Mouse (Mus musculus) forebrain, postnatal 0 days (tissue): ENCODE measurements around the gene Rsph3b. TPM values are rescaled to one million over a fixed set of nuclear protein-coding genes. Genes with fewer than 3 reads are reported as not detected.
"Not testable (repeated sequence)": the region's sequence is repeated elsewhere in the genome, so short reads cannot be mapped to it uniquely, and the experiment has no call there.

Source experiments
- ATAC-seq: fragments of 200-750 bp; cut with Nextera tagmentation; 2 replicates; pipeline ENCODE4 v1.8.0; 2017; ENCODE audit warnings: mild to moderate bottlenecking, moderate library complexity
- DNase-seq: peaks from one replicate; pipeline ENCODE4 v3.0.0-alpha.2; 2015
- H3K27ac ChIP-seq: fragments of 300-500 bp; sonication (generic); 2 replicates; pipeline ENCODE4 v1.5.1; 2014; ENCODE audit warnings: low read depth, mild to moderate bottlenecking, antibody characterized with exemption, low read length, moderate library complexity, mixed read lengths
- H3K27me3 ChIP-seq: fragments of 300-500 bp; sonication (generic); 2 replicates; pipeline ENCODE4 v1.6.1; 2014; ENCODE audit warnings: mild to moderate bottlenecking, low read length, mixed read lengths; ENCODE audit not compliant: insufficient read depth
- H3K36me3 ChIP-seq: fragments of 300-500 bp; sonication (generic); 2 replicates; pipeline ENCODE4 v1.6.1; 2014; ENCODE audit warnings: mild to moderate bottlenecking, moderate library complexity; ENCODE audit not compliant: insufficient read depth
- H3K4me1 ChIP-seq: fragments of 300-500 bp; sonication (generic); 2 replicates; pipeline ENCODE4 v1.6.1; 2014; ENCODE audit warnings: antibody characterized with exemption; ENCODE audit not compliant: insufficient read depth
- H3K4me2 ChIP-seq: fragments of 300-500 bp; sonication (generic); 2 replicates; pipeline ENCODE4 v1.6.1; 2014; ENCODE audit warnings: low read depth, mild to moderate bottlenecking, moderate library complexity
- H3K4me3 ChIP-seq: fragments of 300-500 bp; sonication (generic); 2 replicates; pipeline ENCODE4 v1.5.1; 2014; ENCODE audit warnings: low read depth, low read length, mixed read lengths
- H3K9ac ChIP-seq: fragments of 300-500 bp; sonication (generic); 2 replicates; pipeline ENCODE4 v1.6.1; 2014; ENCODE audit warnings: mild to moderate bottlenecking
- H3K9me3 ChIP-seq: fragments of 300-500 bp; sonication (generic); 2 replicates; pipeline ENCODE4 v1.6.1; 2016; ENCODE audit warnings: low read length
- CTCF ChIP-seq: sonication (generic); IDR thresholded peaks from 2 replicates; pipeline ENCODE4 v1.5.1; 2016; ENCODE audit warnings: antibody characterized with exemption, control low read depth, low read depth
- WGBS: fragments of 180-500 bp; shearing (Covaris S2); extraction: QIAGEN DNeasy Blood & Tissue Kit; methylation state at CpG from one replicate; pipeline ENCODE4 v1.1.7; 2014; 5-methylcytosine and 5-hydroxymethylcytosine counted together
- polyA plus RNA-seq: library from polyadenylated mRNA; unstranded; fragments of >200 nt; fragmentation: Nextera tagmentation; extraction: Ambion mirVana; gene quantifications from 2 replicates; pipeline ENCODE4 v1.2.1, GENCODE M21; 2015
- total RNA-seq: library from RNA; depleted of rRNA; stranded (reverse); fragments of >200 nt; gene quantifications from 2 replicates; pipeline ENCODE4 v1.2.3, GENCODE M21; 2014

The Rsph3b gene
- total and polyA plus RNA-seq, 2 experiments from 2014 or later: 41.5 to 60.2 TPM

GRCm38 (mm10) chr17:6972836-6973396 is 24.4 kb upstream of the Rsph3b start:
- DNase-seq: peak; percentile 4
- 47% methylated on average over 4 of the region's 4 CpGs for WGBS
- H3K4me3 ChIP-seq, H3K27me3 ChIP-seq, H3K9ac ChIP-seq, H3K36me3 ChIP-seq, ATAC-seq, H3K4me1 ChIP-seq, H3K9me3 ChIP-seq, H3K4me2 ChIP-seq, H3K27ac ChIP-seq: not testable (repeated sequence)

GRCm38 (mm10) chr17:6971238-6971637 is 22.8 kb upstream of the Rsph3b start:
- not testable (repeated sequence) for H3K27ac ChIP-seq, H3K27me3 ChIP-seq, H3K36me3 ChIP-seq, ATAC-seq, H3K9ac ChIP-seq, H3K4me1 ChIP-seq, H3K4me3 ChIP-seq, H3K4me2 ChIP-seq, DNase-seq, H3K9me3 ChIP-seq
- WGBS: 83% methylated on average over 8 of the region's 8 CpGs

GRCm38 (mm10) chr17:6970334-6970733 is 21.9 kb upstream of the Rsph3b start, which contains the start of gene Rnaset2b:
TSS of gene Rnaset2b (plus strand) at chr17:6970634.
- DNase-seq, ATAC-seq, H3K36me3 ChIP-seq, H3K4me2 ChIP-seq, H3K9ac ChIP-seq, H3K4me3 ChIP-seq, H3K27me3 ChIP-seq, H3K9me3 ChIP-seq, H3K27ac ChIP-seq, H3K4me1 ChIP-seq: not testable (repeated sequence)
- WGBS: no CpG with 5 or more reads among the region's 8 CpGs

- 44% methylated on average over 1 of the region's 1 CpGs for WGBS
- ATAC-seq, H3K36me3 ChIP-seq, H3K9me3 ChIP-seq, H3K4me3 ChIP-seq, DNase-seq, H3K27me3 ChIP-seq, H3K4me2 ChIP-seq, H3K4me1 ChIP-seq, H3K9ac ChIP-seq, H3K27ac ChIP-seq: not testable (repeated sequence)
Observed at GRCm38 (mm10) chr17:6967673-6968072, 19.2 kb upstream of the Rsph3b start.

- not testable (repeated sequence) for ATAC-seq, H3K4me1 ChIP-seq, H3K9ac ChIP-seq, H3K4me3 ChIP-seq, H3K36me3 ChIP-seq, H3K9me3 ChIP-seq, H3K27ac ChIP-seq, H3K4me2 ChIP-seq, H3K27me3 ChIP-seq
- WGBS: 10% methylated on average over 6 of the region's 6 CpGs
- peak; percentile 65 for DNase-seq
- peak; percentile 60 for TF ChIP-seq CTCF
Observed at GRCm38 (mm10) chr17:6965364-6965763, 16.9 kb upstream of the Rsph3b start.

- DNase-seq, H3K9me3 ChIP-seq, H3K27ac ChIP-seq, H3K9ac ChIP-seq, H3K36me3 ChIP-seq, H3K4me2 ChIP-seq, H3K4me3 ChIP-seq, ATAC-seq, H3K27me3 ChIP-seq, H3K4me1 ChIP-seq: not testable (repeated sequence)
- 79% methylated on average over 4 of the region's 4 CpGs for WGBS
Observed at GRCm38 (mm10) chr17:6962936-6963335, 14.5 kb upstream of the Rsph3b start.

- ATAC-seq: not testable (repeated sequence)
Observed at GRCm38 (mm10) chr17:6962339-6962738, 13.9 kb upstream of the Rsph3b start.

GRCm38 (mm10) chr17:6961181-6962000 is 12.9 kb upstream of the Rsph3b start:
- not testable (repeated sequence) for H3K27me3 ChIP-seq, H3K4me1 ChIP-seq, H3K27ac ChIP-seq, H3K9ac ChIP-seq, H3K9me3 ChIP-seq, H3K36me3 ChIP-seq
- peak overlapping the region; percentile 35 for H3K4me2 ChIP-seq
- under 1% methylated on average over 14 of the region's 48 CpGs for WGBS
- ATAC-seq (peak; percentile 97), DNase-seq (peak; percentile 52)
- H3K4me3 ChIP-seq: peak overlapping the region; percentile 40; the same call in 1 of the 2 replicates

More at GRCm38 (mm10) chr17:6962339-6962738, 13.9 kb upstream of the Rsph3b start:
- not testable (repeated sequence) for H3K36me3 ChIP-seq, H3K4me3 ChIP-seq, H3K9ac ChIP-seq, H3K4me1 ChIP-seq, DNase-seq, H3K27me3 ChIP-seq, H3K4me2 ChIP-seq, H3K27ac ChIP-seq, H3K9me3 ChIP-seq
- WGBS: 89% methylated on average over 3 of the region's 6 CpGs

GRCm38 (mm10) chr17:6960776-6961175 is 12.3 kb upstream of the Rsph3b start, which contains the start of gene Tagap1:
TSS of gene Tagap1 (minus strand) at chr17:6961156.
- not testable (repeated sequence) for H3K27me3 ChIP-seq, H3K9me3 ChIP-seq, H3K36me3 ChIP-seq, ATAC-seq, H3K4me1 ChIP-seq, H3K27ac ChIP-seq
- 3% methylated on average over 41 of the region's 51 CpGs for WGBS
- Histone ChIP-seq H3K9ac (peak within 1 kb of the TSS; percentile 50), H3K4me2 (peak within 1 kb of the TSS; percentile 46), H3K4me3 (peak within 1 kb of the TSS; percentile 40)
- peak; percentile 10 for DNase-seq

GRCm38 (mm10) chr17:6960349-6960748 is 11.9 kb upstream of the Rsph3b start:
- 0% methylated on average over 12 of the region's 12 CpGs for WGBS
- H3K27ac ChIP-seq, ATAC-seq, H3K9me3 ChIP-seq, H3K36me3 ChIP-seq, H3K4me1 ChIP-seq, H3K27me3 ChIP-seq: not testable (repeated sequence)
- Histone ChIP-seq H3K4me2 (peak overlapping the region; percentile 46), H3K4me3 (peak overlapping the region; percentile 40), H3K9ac (peak overlapping the region; percentile 50; the same call in 1 of the 2 replicates)
- DNase-seq: peak; percentile 2
